Mouse (Mus musculus): ENCODE measurements at regions not wholly inside any gene's neighbourhood (a gene's known extent, or its start where the extent isn't known, plus 50 kb on each side); places are given as distances from the start of the nearest gene placed in this dataset.

GRCm38 (mm10) chr16:92905626-92906025 lies 79.7 kb upstream of the Runx1 start:
- no peaks in the 10 kb centered on the region for H3K9me3 ChIP-seq (replicated peaks)
- no peak for TF ChIP-seq GATA2 (IDR thresholded peaks at IDR 0.05; ENCODE audit: borderline replicate concordance, low read depth, low read length)
- TF ChIP-seq TAL1 (conservative IDR thresholded peaks at IDR 0.05; ENCODE audit: low read depth, low read length) = no peak
- TF ChIP-seq GATA1 (IDR thresholded peaks at IDR 0.05; ENCODE audit: borderline replicate concordance, low read length) = no peak
- ATAC-seq (ENCODE audit: extremely low read depth, insufficient number of reproducible peaks, low FRiP score, poor library complexity, severe bottlenecking) (no peak), DNase-seq (ENCODE audit: low spot score) (no peak)
- no peak overlapping the region for H3K4me3 ChIP-seq (ENCODE audit: low read depth, low read length)
- no peaks in the 10 kb centered on the region for H3K36me3 ChIP-seq (replicated peaks)
- peaks cover 77% of the 10 kb centered on the region for H3K27me3 ChIP-seq (ENCODE audit: insufficient read depth, low read length)
- 0 out of 2 replicates have a peak, but pooled peaks cover 4% of the 10 kb centered on the region for H3K4me1 ChIP-seq (ENCODE audit: insufficient read depth, low read depth, low read length)

DNA sequence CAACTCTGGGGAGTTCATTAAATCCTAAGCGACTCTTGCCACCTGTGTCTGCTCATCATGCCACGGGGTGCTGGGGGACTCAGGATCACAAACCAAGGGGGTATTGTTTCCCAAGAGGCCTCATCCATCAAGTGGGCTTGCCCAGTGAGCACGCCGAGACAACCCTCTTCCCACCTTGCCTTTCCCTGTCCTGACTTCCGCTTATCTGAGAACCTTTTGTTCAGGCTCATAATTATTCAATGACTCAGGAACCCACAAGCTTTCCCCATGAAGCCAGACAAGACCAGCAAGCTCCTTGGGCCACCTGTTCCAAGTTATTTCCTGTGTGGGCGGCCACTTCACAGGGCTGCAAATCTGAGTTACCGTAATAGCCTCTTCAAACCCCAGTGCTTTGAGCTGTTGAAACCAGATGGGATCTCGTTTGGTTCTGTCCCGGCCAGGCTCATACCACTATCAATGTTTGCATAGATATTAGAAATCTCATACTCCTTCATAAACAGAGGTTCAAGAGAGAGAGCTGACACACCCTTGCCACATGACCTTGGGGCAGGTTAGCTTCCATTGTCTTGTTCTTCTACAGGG lies 78.0 kb upstream of the Runx1 start:
- DNase-seq (ENCODE audit: low spot score) = no peak
- Histone ChIP-seq H3K4me1 (ENCODE audit: insufficient read depth, low read depth, low read length) (0 out of 2 replicates have a peak, but pooled peaks cover 4% of the 10 kb centered on the region), H3K4me3 (ENCODE audit: low read depth, low read length) (no peak overlapping the region), H3K27me3 (ENCODE audit: insufficient read depth, low read length) (peaks cover 81% of the 10 kb centered on the region), H3K9me3 (replicated peaks) (no peaks in the 10 kb centered on the region), H3K36me3 (replicated peaks) (no peaks in the 10 kb centered on the region)
- no peak for TF ChIP-seq POLR2AphosphoS5 (IDR thresholded peaks at IDR 0.05; ENCODE audit: insufficient replicate concordance, low read depth, low read length)
- no peak for TF ChIP-seq GATA2 (IDR thresholded peaks at IDR 0.05; ENCODE audit: borderline replicate concordance, low read depth, low read length)
- no peak for TF ChIP-seq CTCF (IDR thresholded peaks at IDR 0.05; ENCODE audit: low read depth, low read length)
- TF ChIP-seq TAL1 (conservative IDR thresholded peaks at IDR 0.05; ENCODE audit: low read depth, low read length) = no peak
- TF ChIP-seq GATA1 (IDR thresholded peaks at IDR 0.05; ENCODE audit: borderline replicate concordance, low read length) = no peak
- no peak for ATAC-seq (ENCODE audit: extremely low read depth, insufficient number of reproducible peaks, low FRiP score, poor library complexity, severe bottlenecking)

GRCm38 (mm10) chr16:92903486-92903885 lies 77.5 kb upstream of the Runx1 start:
- H3K27me3 ChIP-seq (ENCODE audit: insufficient read depth, low read length) = peaks cover 83% of the 10 kb centered on the region
- H3K4me1 ChIP-seq (ENCODE audit: insufficient read depth, low read depth, low read length) = 0 out of 2 replicates have a peak, but pooled peaks cover 4% of the 10 kb centered on the region
- H3K4me3 ChIP-seq (ENCODE audit: low read depth, low read length) = no peak overlapping the region
- H3K36me3 ChIP-seq (replicated peaks) = no peaks in the 10 kb centered on the region
- no peak for TF ChIP-seq POLR2AphosphoS5 (IDR thresholded peaks at IDR 0.05; ENCODE audit: insufficient replicate concordance, low read depth, low read length)
- no peak for TF ChIP-seq TAL1 (conservative IDR thresholded peaks at IDR 0.05; ENCODE audit: low read depth, low read length)
- no peak for TF ChIP-seq CTCF (IDR thresholded peaks at IDR 0.05; ENCODE audit: low read depth, low read length)
- TF ChIP-seq GATA1 (IDR thresholded peaks at IDR 0.05; ENCODE audit: borderline replicate concordance, low read length) = no peak
- no peak for TF ChIP-seq GATA2 (IDR thresholded peaks at IDR 0.05; ENCODE audit: borderline replicate concordance, low read depth, low read length)
- DNase-seq (ENCODE audit: low spot score) (no peak), ATAC-seq (ENCODE audit: extremely low read depth, insufficient number of reproducible peaks, low FRiP score, poor library complexity, severe bottlenecking) (no peak)
- no peaks in the 10 kb centered on the region for H3K9me3 ChIP-seq (replicated peaks)

DNA sequence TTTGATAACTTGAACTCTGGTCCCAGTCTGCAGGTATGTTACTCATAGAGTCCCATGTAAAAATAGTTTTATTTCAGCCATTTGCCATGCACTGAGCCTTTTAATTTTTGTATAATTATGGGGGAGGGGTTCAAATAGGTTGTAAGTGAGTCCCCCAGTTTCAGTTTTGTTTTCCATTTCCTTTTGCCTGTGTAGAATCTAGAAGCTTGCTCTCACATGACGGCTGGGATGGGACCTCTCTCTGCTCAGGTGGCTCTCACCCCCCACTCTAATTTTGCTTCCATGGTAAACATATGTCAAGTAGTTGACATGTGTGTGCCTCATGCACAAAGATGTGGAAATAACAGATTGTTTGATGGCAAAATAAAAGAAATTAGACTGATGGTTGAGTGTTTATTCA lies 73.8 kb upstream of the Runx1 start:
- ATAC-seq (ENCODE audit: extremely low read depth, insufficient number of reproducible peaks, low FRiP score, poor library complexity, severe bottlenecking) (no peak), DNase-seq (ENCODE audit: low spot score) (no peak)
- Histone ChIP-seq H3K27me3 (ENCODE audit: insufficient read depth, low read length) (peaks cover 79% of the 10 kb centered on the region), H3K4me3 (ENCODE audit: low read depth, low read length) (no peak overlapping the region), H3K4me1 (ENCODE audit: insufficient read depth, low read depth, low read length) (0 out of 2 replicates have a peak, but pooled peaks cover 4% of the 10 kb centered on the region), H3K9me3 (replicated peaks) (no peaks in the 10 kb centered on the region), H3K36me3 (replicated peaks) (no peaks in the 10 kb centered on the region)
- TF ChIP-seq GATA2 (IDR thresholded peaks at IDR 0.05; ENCODE audit: borderline replicate concordance, low read depth, low read length) (no peak), TAL1 (conservative IDR thresholded peaks at IDR 0.05; ENCODE audit: low read depth, low read length) (no peak), GATA1 (IDR thresholded peaks at IDR 0.05; ENCODE audit: borderline replicate concordance, low read length) (no peak)

GRCm38 (mm10) chr16:92891741-92892140 lies 65.8 kb upstream of the Runx1 start:
- Histone ChIP-seq H3K4me3 (ENCODE audit: low read depth, low read length) (no peak overlapping the region), H3K4me1 (ENCODE audit: insufficient read depth, low read depth, low read length) (peaks cover 9% of the 10 kb centered on the region), H3K27me3 (ENCODE audit: insufficient read depth, low read length) (peaks cover 57% of the 10 kb centered on the region), H3K36me3 (replicated peaks) (no peaks in the 10 kb centered on the region), H3K9me3 (replicated peaks) (no peaks in the 10 kb centered on the region)
- TF ChIP-seq POLR2AphosphoS5 (IDR thresholded peaks at IDR 0.05; ENCODE audit: insufficient replicate concordance, low read depth, low read length) (no peak), CTCF (IDR thresholded peaks at IDR 0.05; ENCODE audit: low read depth, low read length) (no peak), GATA1 (IDR thresholded peaks at IDR 0.05; ENCODE audit: borderline replicate concordance, low read length) (no peak), TAL1 (conservative IDR thresholded peaks at IDR 0.05; ENCODE audit: low read depth, low read length) (no peak), GATA2 (IDR thresholded peaks at IDR 0.05; ENCODE audit: borderline replicate concordance, low read depth, low read length) (no peak)
- ATAC-seq (ENCODE audit: extremely low read depth, insufficient number of reproducible peaks, low FRiP score, poor library complexity, severe bottlenecking) = no peak
- DNase-seq (ENCODE audit: low spot score) = no peak

GRCm38 (mm10) chr16:92890713-92891112 lies 64.8 kb upstream of the Runx1 start:
- H3K27me3 ChIP-seq (ENCODE audit: insufficient read depth, low read length) = peaks cover 55% of the 10 kb centered on the region
- no peak for ATAC-seq (ENCODE audit: extremely low read depth, insufficient number of reproducible peaks, low FRiP score, poor library complexity, severe bottlenecking)
- peaks cover 11% of the 10 kb centered on the region for H3K4me1 ChIP-seq (ENCODE audit: insufficient read depth, low read depth, low read length)
- H3K9me3 ChIP-seq (replicated peaks) = no peaks in the 10 kb centered on the region
- TF ChIP-seq GATA1 (IDR thresholded peaks at IDR 0.05; ENCODE audit: borderline replicate concordance, low read length) = no peak
- no peak for TF ChIP-seq POLR2AphosphoS5 (IDR thresholded peaks at IDR 0.05; ENCODE audit: insufficient replicate concordance, low read depth, low read length)
- no peak for TF ChIP-seq TAL1 (conservative IDR thresholded peaks at IDR 0.05; ENCODE audit: low read depth, low read length)
- no peak for TF ChIP-seq CTCF (IDR thresholded peaks at IDR 0.05; ENCODE audit: low read depth, low read length)
- TF ChIP-seq GATA2 (IDR thresholded peaks at IDR 0.05; ENCODE audit: borderline replicate concordance, low read depth, low read length) = no peak
- H3K4me3 ChIP-seq (ENCODE audit: low read depth, low read length) = no peak overlapping the region
- no peak for DNase-seq (ENCODE audit: low spot score)
- no peaks in the 10 kb centered on the region for H3K36me3 ChIP-seq (replicated peaks)
